Mouse (Mus musculus) kidney, adult 2 months (tissue): ENCODE measurements around the gene Lipm.

Source experiments
- CTCF ChIP-seq: fragments of 200-500 bp; conservative IDR thresholded peaks from 2 replicates; pipeline ENCODE4 v1.5.1; 2011; ENCODE audit warnings: low read depth, mild to moderate bottlenecking, control low read depth, low read length, moderate library complexity, mixed read lengths; ENCODE audit not compliant: insufficient read depth, insufficient read length
- POLR2A ChIP-seq: fragments of 200-500 bp; IDR thresholded peaks from one replicate; pipeline ENCODE4 v1.6.1; 2011; ENCODE audit warnings: low read depth, low read length, control low read depth

DNA sequence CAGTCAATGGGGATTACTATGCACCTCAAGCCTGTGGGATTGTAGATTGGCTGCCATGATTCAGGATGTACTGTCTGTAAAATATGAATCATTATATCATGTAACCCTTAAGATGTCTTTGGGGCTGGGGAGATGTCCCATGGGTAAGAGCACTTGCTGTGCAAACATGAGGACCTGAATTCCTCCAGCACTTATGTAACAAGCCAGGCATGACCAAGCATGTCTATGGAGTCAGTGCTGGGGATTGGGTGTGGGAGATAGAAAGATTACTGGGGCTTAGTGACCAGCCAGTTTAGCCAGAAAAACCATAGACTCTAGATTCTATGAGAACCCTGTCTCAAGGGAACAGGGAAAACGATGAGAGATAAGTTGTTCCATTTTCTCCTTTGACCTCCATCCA, 18.4 kb downstream of the Lipm start:
- TF ChIP-seq CTCF, result no peak
- no peak for TF ChIP-seq POLR2A
